Mouse (Mus musculus) liver, embryonic 13.5 days (tissue): ENCODE measurements around the gene Rundc1. TPM values are rescaled to one million over a fixed set of nuclear protein-coding genes. Genes with fewer than 3 reads are reported as not detected.
A peak's percentile ranks its signal among the peaks of the same experiment; 100 is the strongest.
"Not testable (repeated sequence)": the region's sequence is repeated elsewhere in the genome, so short reads cannot be mapped to it uniquely, and the experiment has no call there.

Source experiments
- ATAC-seq: fragments of 200-750 bp; cut with Nextera tagmentation; 2 replicates; pipeline ENCODE4 v1.8.0; 2017; ENCODE audit warnings: low read depth, mild to moderate bottlenecking, moderate number of reproducible peaks, moderate library complexity
- DNase-seq: peaks from one replicate; pipeline ENCODE4 v3.0.0; 2022
- H3K27ac ChIP-seq: fragments of 300-500 bp; sonication (generic); 2 replicates; pipeline ENCODE4 v1.5.1; 2015; ENCODE audit warnings: moderate library complexity, mild to moderate bottlenecking, inconsistent platforms
- H3K27me3 ChIP-seq: fragments of 300-500 bp; sonication (generic); 2 replicates; pipeline ENCODE4 v1.6.1; 2015; ENCODE audit warnings: mild to moderate bottlenecking, inconsistent platforms
- H3K36me3 ChIP-seq: fragments of 300-500 bp; sonication (generic); 2 replicates; pipeline ENCODE4 v1.6.1; 2015; ENCODE audit warnings: mild to moderate bottlenecking, inconsistent platforms
- H3K4me1 ChIP-seq: fragments of 300-500 bp; sonication (generic); replicated peaks from 2 replicates; pipeline ENCODE4 v1.6.1; 2015; ENCODE audit warnings: inconsistent platforms
- H3K4me2 ChIP-seq: fragments of 300-500 bp; sonication (generic); 2 replicates; pipeline ENCODE4 v1.6.1; 2015; ENCODE audit warnings: inconsistent platforms, mild to moderate bottlenecking, moderate library complexity
- H3K4me3 ChIP-seq: fragments of 300-500 bp; sonication (generic); replicated peaks from 2 replicates; pipeline ENCODE4 v1.5.1; 2015; ENCODE audit warnings: mild to moderate bottlenecking, inconsistent platforms
- H3K9ac ChIP-seq: fragments of 300-500 bp; sonication (generic); 2 replicates; pipeline ENCODE4 v1.6.1; 2015; ENCODE audit warnings: mild to moderate bottlenecking, inconsistent platforms
- H3K9me3 ChIP-seq: fragments of 300-500 bp; sonication (generic); replicated peaks from 2 replicates; pipeline ENCODE4 v1.6.1; 2016; ENCODE audit warnings: inconsistent platforms
- WGBS: fragments of 180-500 bp; shearing (Covaris S2); methylation state at CpG from one replicate; pipeline ENCODE4 v1.1.7; 2015; ENCODE audit not compliant: insufficient replicate concordance; 5-methylcytosine and 5-hydroxymethylcytosine counted together
- polyA plus RNA-seq: library from polyadenylated mRNA; unstranded; fragments of >200 nt; fragmentation: Nextera tagmentation; extraction: Ambion mirVana; gene quantifications from 2 replicates; pipeline ENCODE4 v1.2.1, GENCODE M21; 2015

The Rundc1 gene
- polyA plus RNA-seq, 1 experiment from 2014 or later, result 6.0 TPM

GRCm38 (mm10) chr11:101467477-101468262 lies 42.8 kb downstream of the Rundc1 start:
- Histone ChIP-seq H3K27ac (no peak overlapping the region; the same call in 1 of the 2 replicates), H3K4me2 (peak overlapping the region; percentile 98), H3K9ac (peak overlapping the region; percentile 75), H3K36me3 (no peaks in the 10 kb centered on the region), H3K4me3 (peak overlapping the region; percentile 74), H3K4me1 (peaks cover 69% of the 10 kb centered on the region), H3K27me3 (peaks cover 88% of the 10 kb centered on the region), H3K9me3 (no peaks in the 10 kb centered on the region)
- WGBS, result under 1% methylated on average over 41 of the region's 54 CpGs
- ATAC-seq (peak; percentile 66), DNase-seq (peak; percentile 48)

GRCm38 (mm10) chr11:101468263-101468688 lies 43.4 kb downstream of the Rundc1 start:
- Histone ChIP-seq H3K4me2 (peak overlapping the region; percentile 98), H3K36me3 (no peaks in the 10 kb centered on the region), H3K4me1 (peaks cover 63% of the 10 kb centered on the region), H3K4me3 (peak overlapping the region; percentile 74), H3K9me3 (no peaks in the 10 kb centered on the region), H3K27me3 (peaks cover 90% of the 10 kb centered on the region), H3K9ac (peak overlapping the region; percentile 75), H3K27ac (no peak overlapping the region)
- 1% methylated on average over 31 of the region's 31 CpGs for WGBS
- no peak; the same call in 1 of the 2 replicates for ATAC-seq
- DNase-seq, result no peak

GRCm38 (mm10) chr11:101468731-101469130 lies 43.8 kb downstream of the Rundc1 start:
- no peak overlapping the region for H3K27ac ChIP-seq

GRCm38 (mm10) chr11:101469155-101469554 lies 44.3 kb downstream of the Rundc1 start:
- DNase-seq (no peak), ATAC-seq (no peak)
- H3K4me3 ChIP-seq, result peak overlapping the region; percentile 74; the same call in 1 of the 2 replicates
- H3K9ac ChIP-seq, result peak overlapping the region; percentile 75; the same call in 1 of the 2 replicates
- H3K9me3 ChIP-seq, result no peaks in the 10 kb centered on the region
- WGBS, result 54% methylated on average over 4 of the region's 4 CpGs
- peak overlapping the region; percentile 98 for H3K4me2 ChIP-seq
- no peak overlapping the region for H3K27ac ChIP-seq
- H3K36me3 ChIP-seq, result no peaks in the 10 kb centered on the region
- H3K4me1 ChIP-seq, result peaks cover 54% of the 10 kb centered on the region
- peaks cover 83% of the 10 kb centered on the region for H3K27me3 ChIP-seq

More at GRCm38 (mm10) chr11:101468731-101469130, 43.8 kb downstream of the Rundc1 start:
- Histone ChIP-seq H3K9me3 (no peaks in the 10 kb centered on the region), H3K36me3 (no peaks in the 10 kb centered on the region), H3K4me2 (peak overlapping the region; percentile 98), H3K27me3 (peaks cover 87% of the 10 kb centered on the region), H3K9ac (peak overlapping the region; percentile 75), H3K4me1 (peaks cover 59% of the 10 kb centered on the region), H3K4me3 (peak overlapping the region; percentile 74)
- DNase-seq (no peak), ATAC-seq (no peak)
- 7% methylated on average over 13 of the region's 13 CpGs for WGBS

- peaks cover 73% of the 10 kb centered on the region for H3K27me3 ChIP-seq
- no peak overlapping the region for H3K4me2 ChIP-seq
- no peak for ATAC-seq
- no peak overlapping the region for H3K27ac ChIP-seq
- no peak overlapping the region for H3K9ac ChIP-seq
- 65% methylated on average over 7 of the region's 7 CpGs for WGBS
- DNase-seq, result no peak
- no peaks in the 10 kb centered on the region for H3K9me3 ChIP-seq
- no peak overlapping the region for H3K4me3 ChIP-seq
- peaks cover 44% of the 10 kb centered on the region for H3K4me1 ChIP-seq
- H3K36me3 ChIP-seq, result no peaks in the 10 kb centered on the region
Measured at GRCm38 (mm10) chr11:101470206-101470605, 45.3 kb downstream of the Rundc1 start.

GRCm38 (mm10) chr11:101471926-101472325 lies 47.0 kb downstream of the Rundc1 start:
- DNase-seq (no peak), ATAC-seq (no peak)
- Histone ChIP-seq H3K27ac (no peak overlapping the region), H3K9ac (no peak overlapping the region), H3K4me2 (no peak overlapping the region), H3K27me3 (peaks cover 55% of the 10 kb centered on the region), H3K36me3 (no peaks in the 10 kb centered on the region), H3K4me3 (no peak overlapping the region), H3K9me3 (no peaks in the 10 kb centered on the region), H3K4me1 (peaks cover 27% of the 10 kb centered on the region)
- 57% methylated on average over 3 of the region's 3 CpGs for WGBS

DNA sequence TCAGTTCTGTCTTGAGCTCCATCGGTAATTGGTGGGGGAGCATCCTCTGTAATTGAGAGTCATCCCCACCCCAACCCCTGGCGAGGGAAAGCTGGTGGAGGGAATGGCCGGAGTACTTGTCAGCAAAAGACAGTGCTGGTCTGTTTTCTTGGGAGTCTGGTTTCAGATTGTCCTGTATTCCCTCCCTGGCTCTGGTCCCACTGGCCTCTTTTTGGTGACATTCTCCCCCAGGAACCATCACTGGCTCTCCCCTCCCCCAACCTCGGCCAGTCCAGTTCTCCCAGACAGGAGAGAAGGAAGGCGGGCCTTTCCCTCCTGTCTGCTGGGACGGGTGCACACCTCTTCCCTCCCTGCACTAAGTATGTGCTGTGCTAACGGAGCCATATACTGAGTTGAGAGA lies 47.5 kb downstream of the Rundc1 start:
- H3K27ac ChIP-seq, result no peak overlapping the region
- H3K4me1 ChIP-seq, result peaks cover 23% of the 10 kb centered on the region
- DNase-seq (no peak), ATAC-seq (no peak)
- no peak overlapping the region for H3K4me2 ChIP-seq
- H3K9me3 ChIP-seq, result no peaks in the 10 kb centered on the region
- no peaks in the 10 kb centered on the region for H3K36me3 ChIP-seq
- peaks cover 51% of the 10 kb centered on the region for H3K27me3 ChIP-seq
- no peak overlapping the region for H3K9ac ChIP-seq
- WGBS, result 57% methylated on average over 7 of the region's 7 CpGs
- no peak overlapping the region for H3K4me3 ChIP-seq

- not testable (repeated sequence) for DNase-seq, H3K9me3 ChIP-seq, H3K4me2 ChIP-seq, ATAC-seq, H3K9ac ChIP-seq, H3K4me1 ChIP-seq, H3K36me3 ChIP-seq, H3K27ac ChIP-seq, H3K4me3 ChIP-seq
- peaks cover 38% of the 10 kb centered on the region for H3K27me3 ChIP-seq
- WGBS, result 54% methylated on average over 1 of the region's 1 CpGs
Measured at GRCm38 (mm10) chr11:101473686-101474085, 48.8 kb downstream of the Rundc1 start.

DNA sequence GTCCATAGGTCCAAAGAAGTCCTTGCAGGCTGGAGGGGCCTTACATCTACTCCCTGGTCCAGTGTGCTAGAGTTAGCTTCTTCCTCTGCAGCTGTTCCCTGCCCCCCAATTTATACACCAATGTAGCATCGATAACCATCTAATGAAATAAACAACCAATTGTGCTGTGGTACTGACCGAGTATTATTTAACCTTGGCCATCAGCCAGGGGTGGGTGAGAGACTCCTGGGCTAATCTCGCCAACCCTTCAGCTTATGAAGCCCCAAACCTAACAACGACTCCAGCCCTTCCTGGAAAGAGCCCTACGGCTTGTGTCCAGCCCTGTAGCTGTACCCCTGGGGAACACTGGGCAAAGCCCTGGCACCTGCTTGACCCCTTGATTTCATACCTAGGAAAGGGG lies 49.4 kb downstream of the Rundc1 start:
- 73% methylated on average over 5 of the region's 5 CpGs for WGBS
- ATAC-seq, result no peak
- H3K4me2 ChIP-seq, result no peak overlapping the region

DNA sequence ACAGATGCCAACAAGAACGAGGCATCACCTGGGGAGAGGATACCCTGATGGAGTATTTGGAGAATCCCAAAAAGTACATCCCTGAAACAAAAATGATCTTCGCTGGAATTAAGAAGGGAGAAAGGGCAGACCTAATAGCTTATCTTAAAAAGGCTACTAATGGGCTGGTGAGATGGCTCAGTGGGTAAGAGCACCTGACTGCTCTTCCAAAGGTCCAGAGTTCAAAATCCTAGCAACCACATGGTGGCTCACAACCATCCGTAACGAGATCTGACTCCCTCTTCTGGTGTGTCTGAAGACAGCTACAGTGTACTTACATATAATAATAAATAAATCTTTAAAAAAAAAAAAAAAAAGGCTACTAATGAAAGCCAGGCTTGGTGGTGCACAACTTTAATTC lies 51.5 kb downstream of the Rundc1 start:
- 68% methylated on average over 4 of the region's 4 CpGs for WGBS

More for the DNA sequence above, 49.4 kb downstream of the Rundc1 start:
- Histone ChIP-seq H3K4me3 (no peak overlapping the region), H3K4me1 (peaks cover 8% of the 10 kb centered on the region), H3K9me3 (no peaks in the 10 kb centered on the region), H3K36me3 (no peaks in the 10 kb centered on the region), H3K27ac (no peak overlapping the region), H3K9ac (no peak overlapping the region), H3K27me3 (peaks cover 36% of the 10 kb centered on the region)
- no peak for DNase-seq

GRCm38 (mm10) chr11:101477194-101477551 lies 52.3 kb downstream of the Rundc1 start:
- no peaks in the 10 kb centered on the region for H3K9me3 ChIP-seq
- no peak overlapping the region for H3K4me3 ChIP-seq
- H3K4me1 ChIP-seq, result peaks cover 29% of the 10 kb centered on the region
- ATAC-seq, result no peak
- no peaks in the 10 kb centered on the region for H3K36me3 ChIP-seq
- H3K9ac ChIP-seq, result no peak overlapping the region
- H3K4me2 ChIP-seq, result no peak overlapping the region
- H3K27ac ChIP-seq, result no peak overlapping the region
- peaks cover 15% of the 10 kb centered on the region for H3K27me3 ChIP-seq
- no peak for DNase-seq
- 59% methylated on average over 4 of the region's 4 CpGs for WGBS

More for the DNA sequence above, 51.5 kb downstream of the Rundc1 start:
- not testable (repeated sequence) for H3K4me3 ChIP-seq, DNase-seq, ATAC-seq, H3K27ac ChIP-seq, H3K4me2 ChIP-seq, H3K36me3 ChIP-seq, H3K9ac ChIP-seq, H3K9me3 ChIP-seq
- peaks cover 22% of the 10 kb centered on the region for H3K27me3 ChIP-seq
- H3K4me1 ChIP-seq, result peaks cover 27% of the 10 kb centered on the region
